Mouse (Mus musculus) c-Kit-positive CD71-positive TER-119-positive erythroid progenitor cells, embryonic 14.5 days (primary cell): ENCODE data around the gene Lrp3.
A peak's percentile ranks its signal among the peaks of the same experiment; 100 is the strongest.
"Not testable (repeated sequence)": the region's sequence is repeated elsewhere in the genome, so short reads cannot be mapped to it uniquely, and the experiment has no call there.

Experiments used
- DNase-seq: peaks from one replicate; pipeline ENCODE4 v3.0.0-alpha.2; 2013; ENCODE audit warnings: low spot score

The Lrp3 gene

GRCm38 (mm10) chr7:35215225-35215624 lies at the start of gene Lrp3:
Gene Lrp3 (minus strand): TSS chr7:35215498.
- no peak for DNase-seq

GRCm38 (mm10) chr7:35264746-35265145 lies 49.4 kb upstream of the Lrp3 start:
- DNase-seq: peak; percentile 42

GRCm38 (mm10) chr7:35263595-35264489 lies 48.5 kb upstream of the Lrp3 start:
- no peak for DNase-seq

GRCm38 (mm10) chr7:35259384-35259783 lies 44.1 kb upstream of the Lrp3 start:
- no peak for DNase-seq

- DNase-seq: no peak
Observed at GRCm38 (mm10) chr7:35258294-35258693, 43.0 kb upstream of the Lrp3 start.

GRCm38 (mm10) chr7:35252041-35252558 lies 36.8 kb upstream of the Lrp3 start:
- DNase-seq: no peak

GRCm38 (mm10) chr7:35237935-35238334 lies 22.6 kb upstream of the Lrp3 start:
- not testable (repeated sequence) for DNase-seq

- peak; percentile 66 for DNase-seq
Observed at GRCm38 (mm10) chr7:35235308-35235707, 20.0 kb upstream of the Lrp3 start.

GRCm38 (mm10) chr7:35234361-35235245 lies 19.3 kb upstream of the Lrp3 start:
- DNase-seq: peak; percentile 93

- DNase-seq: no peak
Observed at GRCm38 (mm10) chr7:35233861-35234260, 18.6 kb upstream of the Lrp3 start.

GRCm38 (mm10) chr7:35232796-35233455 lies 17.6 kb upstream of the Lrp3 start:
- DNase-seq: no peak

GRCm38 (mm10) chr7:35230333-35230732 lies 15.0 kb upstream of the Lrp3 start:
- DNase-seq: peak; percentile 37

GRCm38 (mm10) chr7:35220694-35221365 lies 5.5 kb upstream of the Lrp3 start:
- DNase-seq: no peak

GRCm38 (mm10) chr7:35215731-35216130 lies 433 bp upstream of the Lrp3 start:
- DNase-seq: no peak

GRCm38 (mm10) chr7:35214442-35215222 lies 666 bp downstream of the Lrp3 start:
- no peak for DNase-seq

GRCm38 (mm10) chr7:35211791-35212190 lies 3.5 kb downstream of the Lrp3 start:
- DNase-seq: no peak

GRCm38 (mm10) chr7:35199755-35200154 lies 15.5 kb downstream of the Lrp3 start:
- DNase-seq: no peak

GRCm38 (mm10) chr7:35198981-35199754 lies 16.1 kb downstream of the Lrp3 start:
- no peak for DNase-seq

GRCm38 (mm10) chr7:35197022-35197421 lies 18.3 kb downstream of the Lrp3 start:
- no peak for DNase-seq

- DNase-seq: no peak
Observed at GRCm38 (mm10) chr7:35191276-35191675, 24.0 kb downstream of the Lrp3 start.
